Mouse (Mus musculus) lung, adult 2 months (tissue): ENCODE results near the gene Nfkb1. TPM values are rescaled to one million over a fixed set of nuclear protein-coding genes. Genes with fewer than 3 reads are reported as not detected.

ENCODE experiments used
- DNase-seq: peaks from one replicate; pipeline ENCODE4 v3.0.0; 2022
- H3K4me1 ChIP-seq: fragments of 200-500 bp; 2 replicates; pipeline ENCODE4 v1.6.1; 2011; ENCODE audit warnings: low read length; ENCODE audit not compliant: control insufficient read depth, insufficient read depth
- H3K4me3 ChIP-seq: fragments of 200-500 bp; replicated peaks from 2 replicates; pipeline ENCODE3; 2011; ENCODE audit warnings: low read depth, mild to moderate bottlenecking, control low read depth, low read length; ENCODE audit errors: extremely low read depth
- CTCF ChIP-seq: fragments of 200-500 bp; IDR thresholded peaks from 2 replicates; pipeline ENCODE4 v1.5.1; 2011; ENCODE audit warnings: mild to moderate bottlenecking, low read length, control low read depth; ENCODE audit not compliant: insufficient read depth
- POLR2A ChIP-seq: fragments of 200-500 bp; IDR thresholded peaks from 2 replicates; pipeline ENCODE4 v1.6.1; 2011; ENCODE audit warnings: low read depth, mild to moderate bottlenecking, control low read depth, low read length, borderline replicate concordance; ENCODE audit errors: extremely low read depth
- WGBS: fragments of 180-500 bp; shearing (Covaris S2); methylation state at CpG from one replicate; pipeline ENCODE4 v1.1.7; 2018; 5-methylcytosine and 5-hydroxymethylcytosine counted together
- polyA plus RNA-seq: library from polyadenylated mRNA; depleted of rRNA; stranded (reverse); fragments of >200 nt; gene quantifications from 2 replicates; pipeline ENCODE4 v1.2.3, GENCODE M21; 2012

The Nfkb1 gene
- polyA plus RNA-seq, 1 experiment: 126 TPM

- TF ChIP-seq CTCF: no peak
- TF ChIP-seq POLR2A: no peak
- no peak for DNase-seq
- WGBS: 58% methylated on average over 10 of the region's 10 CpGs
- peaks cover 13% of the 10 kb centered on the region for H3K4me1 ChIP-seq
- no peak overlapping the region for H3K4me3 ChIP-seq
Measured at GRCm38 (mm10) chr3:135604626-135605417, 86.5 kb downstream of the Nfkb1 start.

- no peak overlapping the region for H3K4me3 ChIP-seq
Measured at GRCm38 (mm10) chr3:135602731-135603130, 88.6 kb downstream of the Nfkb1 start.

GRCm38 (mm10) chr3:135598355-135598754 is 93.0 kb downstream of the Nfkb1 start:
- no peak for DNase-seq
- peaks cover 20% of the 10 kb centered on the region for H3K4me1 ChIP-seq
- 77% methylated on average over 3 of the region's 3 CpGs for WGBS
- TF ChIP-seq POLR2A: no peak
- no peak for TF ChIP-seq CTCF
- no peak overlapping the region for H3K4me3 ChIP-seq

More at GRCm38 (mm10) chr3:135602731-135603130, 88.6 kb downstream of the Nfkb1 start:
- H3K4me1 ChIP-seq: peaks cover 10% of the 10 kb centered on the region
- DNase-seq: no peak
- WGBS: 81% methylated on average over 10 of the region's 10 CpGs
- TF ChIP-seq CTCF (no peak), POLR2A (no peak)

- H3K4me3 ChIP-seq: no peak overlapping the region
Measured at GRCm38 (mm10) chr3:135597014-135597413, 94.3 kb downstream of the Nfkb1 start.

GRCm38 (mm10) chr3:135594238-135594917 is 97.0 kb downstream of the Nfkb1 start:
- DNase-seq: no peak
- WGBS: 37% methylated on average over 21 of the region's 21 CpGs
- 0 out of 2 replicates have a peak, but pooled peaks have one; percentile 6 for TF ChIP-seq CTCF
- no peak for TF ChIP-seq POLR2A
- Histone ChIP-seq H3K4me3 (no peak overlapping the region), H3K4me1 (peaks cover 20% of the 10 kb centered on the region)

More at GRCm38 (mm10) chr3:135597014-135597413, 94.3 kb downstream of the Nfkb1 start:
- WGBS: 36% methylated on average over 4 of the region's 4 CpGs
- no peak for DNase-seq
- no peak for TF ChIP-seq CTCF
- no peak for TF ChIP-seq POLR2A
- peaks cover 20% of the 10 kb centered on the region for H3K4me1 ChIP-seq

GRCm38 (mm10) chr3:135592011-135592410 is 99.3 kb downstream of the Nfkb1 start:
- TF ChIP-seq POLR2A (no peak), CTCF (no peak)
- Histone ChIP-seq H3K4me1 (peaks cover 17% of the 10 kb centered on the region), H3K4me3 (no peak overlapping the region)
- whole genome bisulfite sequencing: 82% methylated on average over 4 of the region's 4 CpGs
- no peak for DNase-seq

- no peak for TF ChIP-seq POLR2A
- no peak for TF ChIP-seq CTCF
- Histone ChIP-seq H3K4me1 (peaks cover 12% of the 10 kb centered on the region), H3K4me3 (no peak overlapping the region)
- 70% methylated on average over 5 of the region's 5 CpGs for WGBS
- DNase-seq: no peak
Measured at GRCm38 (mm10) chr3:135591376-135591775, 100.0 kb downstream of the Nfkb1 start.

GRCm38 (mm10) chr3:135590471-135590870 is 100.9 kb downstream of the Nfkb1 start:
- no peak for TF ChIP-seq POLR2A
- no peak for TF ChIP-seq CTCF
- no peak overlapping the region for H3K4me3 ChIP-seq
- H3K4me1 ChIP-seq: peaks cover 8% of the 10 kb centered on the region
- WGBS: 64% methylated on average over 4 of the region's 4 CpGs
- DNase-seq: no peak

- TF ChIP-seq CTCF: no peak
- no peak for TF ChIP-seq POLR2A
- WGBS: 57% methylated on average over 4 of the region's 4 CpGs
- no peak overlapping the region for H3K4me3 ChIP-seq
- no peak for DNase-seq
- no peaks in the 10 kb centered on the region for H3K4me1 ChIP-seq
Measured at GRCm38 (mm10) chr3:135586471-135586880, 104.9 kb downstream of the Nfkb1 start.
